Mouse (Mus musculus) sigmoid colon, adult 10 weeks (tissue): ENCODE measurements around the gene Ndufaf1. TPM values are rescaled to one million over a fixed set of nuclear protein-coding genes. Genes with fewer than 3 reads are reported as not detected.

ENCODE experiments used
- polyA plus RNA-seq: library from polyadenylated mRNA; stranded (reverse); fragments of 350-450 nt; fragmentation: Illumina TruSeq; extraction: RNeasy Lipid Tissue Mini Kit (QIAGEN cat#74804); gene quantifications from one replicate; pipeline ENCODE4 v1.2.3, GENCODE M21; 2014; ENCODE audit warnings: low read depth, low replicate concordance

The Ndufaf1 gene
- polyA plus RNA-seq = 53.8 TPM

DNA sequence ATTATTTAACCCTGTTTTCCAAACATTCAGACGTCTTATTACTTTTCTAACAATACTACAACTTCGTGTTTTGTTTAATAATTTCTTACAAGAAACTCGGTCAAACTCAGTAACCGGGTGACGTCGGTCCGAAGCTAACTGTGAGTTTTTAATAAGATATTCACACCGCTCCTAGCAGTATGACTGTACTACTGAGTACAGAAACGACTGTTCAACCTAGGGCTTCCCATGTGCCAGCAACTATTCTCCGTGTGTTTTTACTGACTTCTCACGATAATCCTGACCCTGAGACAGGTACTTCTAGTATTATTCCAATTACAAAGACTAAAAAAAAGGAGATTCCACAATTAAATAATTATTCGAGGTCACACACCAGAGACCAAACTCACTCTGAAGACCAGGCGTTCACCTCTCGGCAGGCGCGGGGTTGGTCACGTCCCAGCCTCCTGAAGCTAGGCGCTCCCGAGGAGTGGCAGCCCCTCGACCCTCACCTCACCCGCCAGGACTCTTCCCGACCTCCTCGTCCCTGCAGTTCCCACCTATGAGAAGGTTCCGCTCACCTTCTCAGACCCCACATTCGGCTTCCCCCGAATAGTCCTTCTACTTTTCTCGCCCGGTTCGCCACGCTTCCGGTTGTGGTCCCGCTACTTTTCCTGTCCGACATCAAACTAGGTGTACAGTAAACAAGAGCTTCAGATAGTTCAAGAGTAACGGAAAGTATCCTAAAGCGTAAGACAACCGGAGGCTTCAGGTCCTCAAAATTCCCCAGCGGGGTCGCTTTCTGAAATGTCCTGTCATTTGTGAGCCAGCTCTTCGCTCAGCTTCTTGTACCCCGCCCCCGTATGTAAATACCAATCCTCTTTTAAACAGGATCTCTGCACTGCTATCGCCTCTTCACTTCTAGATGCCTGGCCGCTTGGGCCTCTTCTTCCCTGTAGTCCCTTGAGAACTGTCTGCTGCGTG is at the start of gene Ndufaf1:
TSS of gene Ndufaf1 (minus strand) at position 608 of the 963 bp plus-strand sequence.

DNA sequence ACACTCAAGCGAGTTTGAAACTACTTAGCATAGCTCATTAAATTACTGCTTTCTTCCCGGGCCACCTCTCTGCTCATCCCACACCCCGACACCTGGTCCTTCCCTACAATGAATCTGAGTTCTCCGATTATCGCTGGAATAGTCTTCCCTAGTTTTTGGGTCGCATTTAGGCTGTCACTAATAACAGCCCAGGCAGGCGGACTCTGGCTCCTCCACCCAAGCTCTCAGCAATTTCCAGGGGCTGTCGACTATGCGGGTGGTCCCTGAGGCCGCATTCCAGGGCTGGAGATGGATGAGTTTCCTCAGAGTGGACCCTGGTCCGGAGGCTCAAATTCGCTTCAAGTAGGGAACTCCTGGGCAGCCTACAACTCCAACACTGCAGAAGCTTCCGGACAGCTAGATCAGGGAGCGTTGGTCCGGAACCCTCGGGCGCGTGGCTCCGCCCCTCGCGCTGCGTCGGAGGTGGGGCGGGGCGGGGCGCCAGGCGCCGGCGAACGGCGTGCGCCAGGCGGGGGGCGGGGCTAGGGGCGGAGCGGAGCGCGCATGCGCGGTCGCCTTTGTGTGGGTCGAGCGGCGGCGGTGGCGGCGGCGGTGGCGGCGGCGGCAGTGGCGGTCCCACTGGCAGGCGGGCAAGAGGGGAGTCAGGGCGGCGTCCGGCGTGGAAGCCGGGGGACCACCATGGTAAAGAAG is 12.0 kb upstream of the Ndufaf1 start, which contains the start of gene Rtf1:
TSS of gene Rtf1 (plus strand) at position 544 of the 690 bp plus-strand sequence.

GRCm38 (mm10) chr2:119618199-119618982 is 44.2 kb downstream of the Ndufaf1 start, which contains the start of the genes Nusap1 and Oip5:
TSS of gene Nusap1 (plus strand) at chr2:119618298.
TSS of gene Oip5 (minus strand) at chr2:119618469.

Other genes starting within 250 kb of the Ndufaf1 start
- gene Ino80, start 185.1 kb downstream of the Ndufaf1 start, polyA plus RNA-seq = 26.8 TPM
- 0.91 TPM for gene Exd1, start 115.2 kb downstream of the Ndufaf1 start, polyA plus RNA-seq
- gene Chp1, start 115.1 kb downstream of the Ndufaf1 start, polyA plus RNA-seq = 644 TPM
- gene Nusap1, start 44.5 kb downstream of the Ndufaf1 start, polyA plus RNA-seq = 26.7 TPM
- gene Oip5, start 44.4 kb downstream of the Ndufaf1 start, polyA plus RNA-seq = 9.4 TPM
- 31.3 TPM for gene Rtf1, start 12.2 kb upstream of the Ndufaf1 start, polyA plus RNA-seq
- 0.22 TPM for gene Itpka, start 79.5 kb upstream of the Ndufaf1 start, polyA plus RNA-seq
- gene Ltk, start 97.6 kb upstream of the Ndufaf1 start, polyA plus RNA-seq = not detected
- gene Rpap1, start 124.7 kb upstream of the Ndufaf1 start, polyA plus RNA-seq = 1.3 TPM
- 0.66 TPM for gene Tyro3, start 134.9 kb upstream of the Ndufaf1 start, polyA plus RNA-seq
- 42.3 TPM for gene Mga, start 234.4 kb upstream of the Ndufaf1 start, polyA plus RNA-seq